Mouse (Mus musculus) limb, embryonic 12.5 days (tissue): Measurements from ENCODE around the gene Dcakd. TPM values are rescaled to one million over a fixed set of nuclear protein-coding genes. Genes with fewer than 3 reads are reported as not detected.

Source experiments
- ATAC-seq: fragments of 200-750 bp; cut with Nextera tagmentation; 2 replicates; pipeline ENCODE4 v1.8.0; 2017; ENCODE audit warnings: low read depth, moderate TSS enrichment; ENCODE audit not compliant: insufficient number of reproducible peaks, insufficient read depth, low FRiP score, low TSS enrichment
- H3K27ac ChIP-seq: fragments of 300-500 bp; sonication (generic); 2 replicates; pipeline ENCODE4 v1.5.1; 2016; ENCODE audit warnings: mild to moderate bottlenecking, moderate library complexity
- H3K27me3 ChIP-seq: fragments of 300-500 bp; sonication (generic); 2 replicates; pipeline ENCODE4 v1.6.1; 2016; ENCODE audit warnings: mild to moderate bottlenecking, moderate library complexity
- H3K36me3 ChIP-seq: fragments of 300-500 bp; sonication (generic); 2 replicates; pipeline ENCODE4 v1.6.1; 2016; ENCODE audit warnings: mild to moderate bottlenecking, moderate library complexity
- H3K4me1 ChIP-seq: fragments of 300-500 bp; sonication (generic); replicated peaks from 2 replicates; pipeline ENCODE4 v1.6.1; 2016
- H3K4me2 ChIP-seq: fragments of 300-500 bp; sonication (generic); 2 replicates; pipeline ENCODE4 v1.6.1; 2016; ENCODE audit warnings: mild to moderate bottlenecking, moderate library complexity
- H3K4me3 ChIP-seq: fragments of 300-500 bp; sonication (generic); replicated peaks from 2 replicates; pipeline ENCODE4 v1.5.1; 2016; ENCODE audit warnings: mild to moderate bottlenecking
- H3K9ac ChIP-seq: fragments of 300-500 bp; sonication (generic); replicated peaks from 2 replicates; pipeline ENCODE4 v1.6.1; 2016; ENCODE audit warnings: mild to moderate bottlenecking, moderate library complexity
- H3K9me3 ChIP-seq: fragments of 300-500 bp; sonication (generic); 2 replicates; pipeline ENCODE4 v1.6.1; 2016; ENCODE audit warnings: mild to moderate bottlenecking, moderate library complexity
- WGBS: fragments of 180-500 bp; shearing (Covaris S2); methylation state at CpG from one replicate; pipeline ENCODE4 v1.1.7; 2016; 5-methylcytosine and 5-hydroxymethylcytosine counted together
- polyA plus RNA-seq: library from polyadenylated mRNA; unstranded; fragments of >200 nt; fragmentation: Nextera tagmentation; extraction: Ambion mirVana; gene quantifications from 2 replicates; pipeline ENCODE4 v1.2.1, GENCODE M21; 2016

Dcakd gene
- 167 and 192 TPM in 2 replicates for polyA plus RNA-seq

DNA sequence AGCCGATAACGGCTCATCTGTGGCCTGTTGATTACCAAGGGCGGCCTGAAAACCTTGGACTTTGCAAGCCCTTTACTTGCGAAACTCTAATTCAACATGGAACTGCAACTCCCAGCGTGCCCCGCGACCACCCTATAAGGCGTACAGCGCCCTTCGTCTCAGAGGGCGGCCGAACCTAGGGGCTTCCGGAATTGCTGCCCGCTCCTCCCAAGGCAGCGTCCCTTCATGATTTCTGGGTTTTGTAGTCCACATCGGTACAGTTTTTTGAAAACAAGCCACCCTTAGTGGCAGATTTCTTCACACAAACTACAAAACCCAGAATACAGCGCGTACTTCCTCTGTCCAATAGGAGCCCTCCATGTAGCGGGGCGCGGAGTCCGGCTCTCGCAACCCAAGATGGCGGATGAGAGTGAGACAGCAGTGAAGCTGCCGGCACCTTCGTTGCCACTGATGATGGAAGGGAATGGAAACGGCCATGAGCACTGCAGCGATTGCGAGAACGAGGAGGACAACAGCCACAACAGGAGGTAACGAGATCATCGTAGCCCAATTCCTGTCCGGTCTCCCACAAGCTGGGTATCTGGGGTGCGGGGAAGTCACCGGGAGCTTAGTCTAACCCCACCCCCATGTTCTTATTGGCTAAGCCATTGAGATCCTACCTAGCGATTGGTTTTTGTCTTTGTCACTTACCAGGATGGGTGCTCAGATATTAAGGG is at the start of gene Dcakd, which contains the start of gene Nmt1:
TSS of gene Dcakd (minus strand) at position 158 of the 716 bp plus-strand sequence.
TSS of gene Nmt1 (plus strand) at position 15 of the 716 bp plus-strand sequence.
- H3K9ac ChIP-seq = peak within 1 kb of the TSS; percentile 68
- ATAC-seq = peak; percentile 99
- peak within 1 kb of the TSS; percentile 80 for H3K27ac ChIP-seq
- H3K4me3 ChIP-seq = peak within 1 kb of the TSS; percentile 67
- peaks cover 31% of the 10 kb centered on the region for H3K36me3 ChIP-seq
- WGBS = under 1% methylated on average over 36 of the region's 36 CpGs
- no peaks in the 10 kb centered on the region for H3K9me3 ChIP-seq
- H3K4me1 ChIP-seq = peaks cover 15% of the 10 kb centered on the region
- H3K4me2 ChIP-seq = peak within 1 kb of the TSS; percentile 64
- no peaks in the 10 kb centered on the region for H3K27me3 ChIP-seq

DNA sequence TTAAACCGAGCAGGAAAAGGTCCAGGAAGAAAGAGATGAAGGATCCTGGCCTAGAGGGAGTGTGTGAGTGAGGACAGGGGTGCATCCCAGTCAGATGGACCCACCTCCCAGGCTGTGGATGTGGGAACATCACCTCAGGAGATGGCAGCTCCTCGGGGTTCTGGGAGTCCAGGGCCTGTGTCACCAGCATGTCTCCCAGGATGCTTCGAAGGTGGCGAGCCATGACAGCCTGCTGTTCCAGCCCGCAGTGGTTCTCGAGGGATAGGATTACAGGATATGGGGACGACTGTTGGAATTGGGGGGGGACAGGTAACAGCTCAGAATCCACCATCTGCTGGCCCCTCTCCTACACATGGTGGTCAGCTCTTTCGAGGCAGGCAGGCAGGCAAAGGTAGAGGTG is 48.4 kb upstream of the Dcakd start:
- Histone ChIP-seq H3K4me2 (no peak overlapping the region), H3K27ac (no peak overlapping the region), H3K36me3 (peaks cover under 1% of the 10 kb centered on the region; the same call in 1 of the 2 replicates), H3K4me1 (peaks cover 21% of the 10 kb centered on the region), H3K9me3 (no peaks in the 10 kb centered on the region), H3K9ac (no peak overlapping the region), H3K27me3 (peaks cover 41% of the 10 kb centered on the region), H3K4me3 (no peak overlapping the region)
- ATAC-seq = no peak
- 76% methylated on average over 8 of the region's 8 CpGs for WGBS

DNA sequence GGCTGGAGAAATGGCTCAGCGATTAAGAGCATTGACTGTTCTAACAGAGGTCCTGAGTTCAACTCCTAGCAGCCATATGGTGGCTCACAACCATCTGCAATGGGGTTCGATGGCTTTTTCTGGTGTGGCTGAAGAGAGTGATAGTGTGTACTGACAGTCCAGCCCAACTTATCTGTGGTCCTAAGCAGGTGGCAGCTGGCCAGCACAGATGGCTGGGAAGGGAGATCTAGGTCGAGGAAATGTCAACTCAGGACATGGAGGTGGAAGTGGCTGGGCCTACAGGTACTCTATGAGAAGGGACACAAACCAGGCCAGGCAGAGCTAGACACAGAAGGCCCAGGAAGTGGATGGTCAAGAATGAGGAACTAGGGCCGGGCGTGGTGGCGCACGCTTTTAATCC is 47.9 kb upstream of the Dcakd start:
- no peak overlapping the region for H3K4me3 ChIP-seq
- peaks cover 21% of the 10 kb centered on the region for H3K4me1 ChIP-seq
- peaks cover 6% of the 10 kb centered on the region for H3K36me3 ChIP-seq
- no peak for ATAC-seq
- H3K9ac ChIP-seq = no peak overlapping the region
- no peaks in the 10 kb centered on the region for H3K9me3 ChIP-seq
- H3K4me2 ChIP-seq = no peak overlapping the region
- WGBS = 90% methylated on average over 7 of the region's 7 CpGs
- no peak overlapping the region for H3K27ac ChIP-seq
- peaks cover 35% of the 10 kb centered on the region for H3K27me3 ChIP-seq

DNA sequence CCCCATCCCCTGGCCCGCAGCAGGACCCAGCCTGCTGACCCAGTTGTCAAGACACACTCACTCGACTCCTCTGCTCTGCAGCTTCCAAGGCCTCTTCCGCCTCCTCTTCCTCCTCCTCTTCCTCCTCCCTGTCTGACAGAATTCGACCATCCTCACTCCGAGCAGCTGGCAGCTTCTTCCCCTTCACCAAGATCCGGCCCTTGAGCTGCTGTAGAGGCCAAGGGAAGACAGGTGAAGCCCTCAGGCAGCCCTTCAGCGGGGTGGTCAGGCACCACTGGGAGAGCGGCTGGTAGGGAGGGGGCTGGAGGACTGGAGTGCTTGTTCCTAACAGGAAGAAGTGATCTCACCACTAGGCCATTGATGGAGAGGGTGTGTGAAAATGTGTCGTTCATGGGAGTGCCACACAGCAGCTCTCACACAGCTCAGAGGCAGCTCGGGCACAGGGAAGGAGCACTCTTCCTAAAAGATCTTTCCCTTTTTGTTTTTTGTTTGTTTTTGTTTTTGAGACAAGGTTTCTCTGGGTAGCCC is 46.7 kb upstream of the Dcakd start:
- no peak for ATAC-seq

DNA sequence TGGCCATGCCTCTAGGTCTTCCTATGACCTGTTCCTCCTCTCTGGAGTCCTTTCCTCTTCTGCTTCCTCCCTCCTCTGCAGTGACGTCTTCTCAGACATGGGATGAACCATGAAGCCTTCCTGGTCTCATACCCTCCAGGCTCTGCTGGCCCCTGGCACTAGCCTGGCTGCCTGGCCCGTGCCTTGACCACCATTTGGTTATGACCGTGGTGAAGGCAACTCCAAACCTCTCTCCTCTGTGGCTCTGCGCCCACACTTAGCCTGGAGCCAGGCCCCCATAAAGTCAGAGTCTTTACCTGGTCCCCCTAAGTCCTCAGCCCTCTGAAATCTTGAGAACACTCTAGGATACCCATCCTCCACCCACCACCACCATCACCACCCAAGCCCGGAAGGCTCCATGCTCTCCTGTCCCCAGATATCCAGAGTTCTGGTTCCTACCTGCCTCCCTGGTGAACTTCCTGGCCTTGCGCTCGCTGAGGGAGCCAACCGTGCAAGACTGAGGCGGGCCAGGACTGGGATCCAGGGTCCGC is 46.1 kb upstream of the Dcakd start:
- H3K4me1 ChIP-seq = peaks cover 10% of the 10 kb centered on the region
- no peaks in the 10 kb centered on the region for H3K9me3 ChIP-seq
- no peak overlapping the region for H3K27ac ChIP-seq
- ATAC-seq = no peak
- 56% methylated on average over 10 of the region's 10 CpGs for WGBS
- H3K4me3 ChIP-seq = no peak overlapping the region
- H3K27me3 ChIP-seq = peaks cover 17% of the 10 kb centered on the region; the same call in 1 of the 2 replicates
- H3K4me2 ChIP-seq = no peak overlapping the region
- 0 out of 2 replicates have a peak overlapping the region, but pooled peaks have one; percentile 5 for H3K9ac ChIP-seq
- peaks cover 25% of the 10 kb centered on the region for H3K36me3 ChIP-seq

More for the DNA sequence above, 46.7 kb upstream of the Dcakd start:
- Histone ChIP-seq H3K9ac (0 out of 2 replicates have a peak overlapping the region, but pooled peaks have one; percentile 5), H3K36me3 (peaks cover 18% of the 10 kb centered on the region), H3K4me3 (no peak overlapping the region), H3K27ac (no peak overlapping the region), H3K9me3 (no peaks in the 10 kb centered on the region), H3K27me3 (peaks cover 23% of the 10 kb centered on the region), H3K4me1 (peaks cover 10% of the 10 kb centered on the region), H3K4me2 (no peak overlapping the region)
- WGBS = 20% methylated on average over 10 of the region's 10 CpGs

DNA sequence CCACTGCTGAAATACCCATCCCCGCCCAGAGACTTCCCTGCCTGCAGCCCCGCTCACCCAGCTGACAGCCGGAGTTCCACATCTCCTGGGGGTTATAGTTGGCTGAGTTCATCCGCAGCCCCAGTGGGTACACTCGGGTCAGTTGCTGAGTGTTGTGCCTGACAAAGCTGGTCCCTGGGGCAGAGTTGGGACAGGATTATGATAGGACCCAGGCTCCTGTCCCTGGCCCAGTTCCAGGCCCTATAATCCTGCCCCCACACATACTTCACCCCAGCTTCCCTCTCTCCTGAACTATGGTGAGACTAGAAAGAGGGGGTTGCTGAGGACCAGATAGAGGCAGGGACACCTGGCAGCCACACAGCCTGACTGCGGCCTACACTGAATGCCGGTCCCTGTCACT is 45.5 kb upstream of the Dcakd start:
- 92% methylated on average over 7 of the region's 7 CpGs for WGBS
- ATAC-seq = no peak
- no peak overlapping the region for H3K4me2 ChIP-seq
- H3K9ac ChIP-seq = no peak overlapping the region
- no peak overlapping the region for H3K27ac ChIP-seq
- H3K27me3 ChIP-seq = peaks cover 12% of the 10 kb centered on the region; the same call in 1 of the 2 replicates
- H3K9me3 ChIP-seq = no peaks in the 10 kb centered on the region
- no peak overlapping the region for H3K4me3 ChIP-seq
- peaks cover 10% of the 10 kb centered on the region for H3K4me1 ChIP-seq
- H3K36me3 ChIP-seq = peaks cover 30% of the 10 kb centered on the region

DNA sequence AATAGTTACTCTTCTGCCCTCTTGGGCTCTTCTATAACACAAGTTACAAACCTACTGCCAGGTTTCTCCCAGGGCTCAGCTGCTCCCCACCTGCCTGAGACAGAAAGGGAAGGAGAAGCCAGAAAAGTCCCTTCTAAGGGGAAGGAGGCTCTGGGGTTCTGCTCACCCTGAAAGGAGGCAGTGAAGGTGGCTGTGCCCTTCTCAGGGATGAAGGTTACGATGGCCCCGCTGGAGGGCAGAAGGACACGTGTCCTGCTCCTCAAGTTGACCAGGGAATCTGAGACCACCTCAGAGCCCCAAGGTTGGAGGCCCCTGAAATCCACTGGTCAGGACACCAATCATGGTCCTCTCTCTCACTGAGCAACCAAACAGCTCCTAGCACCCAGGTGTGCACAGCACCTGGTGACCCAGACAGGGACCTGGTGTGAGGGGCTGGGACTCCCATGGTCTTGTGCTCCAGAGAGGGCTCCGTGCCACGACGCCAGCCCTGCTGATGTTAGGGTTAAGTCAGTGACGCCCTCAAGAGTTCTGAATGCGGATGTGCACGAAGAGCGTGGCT is 42.3 kb upstream of the Dcakd start:
- Histone ChIP-seq H3K27me3 (no peaks in the 10 kb centered on the region), H3K4me2 (no peak overlapping the region), H3K27ac (no peak overlapping the region), H3K9me3 (no peaks in the 10 kb centered on the region), H3K9ac (no peak overlapping the region), H3K36me3 (peaks cover 62% of the 10 kb centered on the region), H3K4me1 (peaks cover 10% of the 10 kb centered on the region), H3K4me3 (no peak overlapping the region)
- no peak for ATAC-seq
- 95% methylated on average over 10 of the region's 10 CpGs for WGBS

DNA sequence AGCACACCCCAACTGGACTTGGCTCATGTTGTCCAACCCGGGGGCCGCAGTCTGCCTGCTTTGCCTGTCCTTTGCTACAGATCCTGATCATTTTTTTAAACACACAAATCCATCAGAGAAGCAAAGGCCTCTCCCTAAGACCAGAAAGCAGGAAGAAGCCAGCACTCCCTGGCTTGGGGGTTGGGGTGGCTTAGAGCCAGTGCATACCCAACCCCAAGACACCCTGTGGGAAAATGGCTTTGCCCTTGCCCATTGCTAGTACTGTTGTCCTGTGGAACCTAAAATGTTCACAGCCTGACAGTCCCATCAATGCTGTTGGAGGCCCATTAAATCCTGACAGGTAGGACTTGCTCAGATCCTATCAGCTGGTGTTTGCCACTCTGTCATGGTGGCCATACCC is 41.6 kb upstream of the Dcakd start:
- no peak for ATAC-seq
- Histone ChIP-seq H3K27ac (no peak overlapping the region), H3K36me3 (peaks cover 68% of the 10 kb centered on the region), H3K27me3 (no peaks in the 10 kb centered on the region), H3K9ac (no peak overlapping the region), H3K4me3 (no peak overlapping the region), H3K9me3 (no peaks in the 10 kb centered on the region), H3K4me1 (peaks cover 7% of the 10 kb centered on the region), H3K4me2 (no peak overlapping the region)
- WGBS = 100% methylated on average over 2 of the region's 2 CpGs

DNA sequence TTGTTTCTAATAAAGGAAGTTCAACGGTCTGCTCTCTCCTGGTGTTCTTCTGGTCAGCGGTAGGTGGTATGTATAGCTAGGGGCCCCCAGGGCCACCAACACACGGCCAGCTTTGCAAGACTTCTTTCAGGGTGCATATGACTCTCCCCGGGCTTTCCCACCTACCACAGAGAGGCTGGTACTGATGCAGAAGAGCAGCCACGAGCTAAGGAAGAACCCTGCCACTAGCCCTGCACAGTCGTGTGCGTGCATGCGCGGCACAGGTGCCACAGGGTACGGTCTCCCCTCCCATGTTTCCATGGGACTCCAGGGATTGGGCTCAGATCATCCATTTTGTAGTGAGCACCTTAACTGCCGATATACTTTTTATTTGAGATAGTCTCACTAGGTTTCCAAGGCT is 40.8 kb upstream of the Dcakd start:
- peaks cover 76% of the 10 kb centered on the region for H3K36me3 ChIP-seq
- 91% methylated on average over 11 of the region's 11 CpGs for WGBS

DNA sequence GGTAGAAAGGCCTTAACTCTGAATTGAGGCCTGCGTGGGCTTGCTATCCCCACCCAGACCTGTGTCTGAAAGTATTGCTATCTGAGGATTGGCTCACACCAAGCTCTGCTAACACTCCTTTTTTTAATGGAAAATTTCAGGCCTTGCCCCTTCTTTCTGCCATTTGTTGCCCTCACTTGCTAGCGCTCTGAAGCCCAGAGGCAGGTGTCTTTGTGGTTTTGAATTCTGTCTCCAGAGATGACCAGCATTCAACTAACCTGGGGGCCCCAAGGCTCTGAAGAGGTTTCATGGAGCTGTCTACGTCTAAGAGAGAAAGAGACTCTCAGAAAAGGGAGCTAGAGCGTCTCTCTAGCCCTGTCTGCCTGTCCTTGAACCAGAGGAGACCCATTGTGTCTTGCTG is 40.1 kb upstream of the Dcakd start:
- no peaks in the 10 kb centered on the region for H3K27me3 ChIP-seq
- H3K9ac ChIP-seq = no peak overlapping the region
- no peaks in the 10 kb centered on the region for H3K4me1 ChIP-seq
- H3K4me2 ChIP-seq = no peak overlapping the region
- no peaks in the 10 kb centered on the region for H3K9me3 ChIP-seq
- 91% methylated on average over 4 of the region's 4 CpGs for WGBS
- H3K4me3 ChIP-seq = no peak overlapping the region
- ATAC-seq = no peak
- H3K36me3 ChIP-seq = peaks cover 82% of the 10 kb centered on the region
- no peak overlapping the region for H3K27ac ChIP-seq

More for the DNA sequence above, 40.8 kb upstream of the Dcakd start:
- H3K27me3 ChIP-seq = no peaks in the 10 kb centered on the region
- no peak overlapping the region for H3K4me2 ChIP-seq
- no peak overlapping the region for H3K9ac ChIP-seq
- no peaks in the 10 kb centered on the region for H3K4me1 ChIP-seq
- no peaks in the 10 kb centered on the region for H3K9me3 ChIP-seq
- no peak for ATAC-seq
- no peak overlapping the region for H3K4me3 ChIP-seq
- H3K27ac ChIP-seq = no peak overlapping the region

DNA sequence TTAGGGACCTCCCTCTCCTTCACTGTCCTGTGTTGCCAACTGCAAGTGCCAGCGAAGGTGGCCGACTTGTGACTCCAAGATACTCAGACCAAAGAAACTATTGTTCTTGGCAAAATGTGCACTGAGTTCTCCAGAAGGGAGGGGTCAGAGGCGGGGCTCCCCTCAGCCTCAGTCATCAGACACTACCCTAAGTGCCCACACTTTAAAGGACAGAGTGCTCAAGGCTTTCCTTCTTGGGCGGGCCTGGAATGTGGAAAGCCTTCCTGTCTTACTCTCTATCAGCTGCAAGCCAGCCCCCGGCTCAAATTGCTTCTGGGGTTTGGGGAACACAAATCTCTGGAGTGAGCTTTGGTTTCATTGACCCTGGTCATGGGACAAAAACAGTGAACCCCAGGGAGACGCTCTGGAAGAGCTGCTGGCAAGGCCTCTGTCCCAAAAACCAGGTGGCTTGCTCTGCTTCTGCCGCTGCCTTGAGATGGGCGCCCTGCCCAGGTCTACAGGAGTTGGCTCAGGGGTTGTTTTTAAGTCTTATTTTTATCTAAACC is 39.4 kb upstream of the Dcakd start:
- peaks cover 87% of the 10 kb centered on the region for H3K36me3 ChIP-seq
- no peaks in the 10 kb centered on the region for H3K9me3 ChIP-seq
- H3K9ac ChIP-seq = no peak overlapping the region
- no peak for ATAC-seq
- no peaks in the 10 kb centered on the region for H3K4me1 ChIP-seq
- WGBS = 82% methylated on average over 8 of the region's 8 CpGs
- no peak overlapping the region for H3K4me2 ChIP-seq
- H3K4me3 ChIP-seq = no peak overlapping the region
- H3K27me3 ChIP-seq = no peaks in the 10 kb centered on the region
- no peak overlapping the region for H3K27ac ChIP-seq
